Mouse (Mus musculus): Measurements from ENCODE around the gene Cpn2.

DNA sequence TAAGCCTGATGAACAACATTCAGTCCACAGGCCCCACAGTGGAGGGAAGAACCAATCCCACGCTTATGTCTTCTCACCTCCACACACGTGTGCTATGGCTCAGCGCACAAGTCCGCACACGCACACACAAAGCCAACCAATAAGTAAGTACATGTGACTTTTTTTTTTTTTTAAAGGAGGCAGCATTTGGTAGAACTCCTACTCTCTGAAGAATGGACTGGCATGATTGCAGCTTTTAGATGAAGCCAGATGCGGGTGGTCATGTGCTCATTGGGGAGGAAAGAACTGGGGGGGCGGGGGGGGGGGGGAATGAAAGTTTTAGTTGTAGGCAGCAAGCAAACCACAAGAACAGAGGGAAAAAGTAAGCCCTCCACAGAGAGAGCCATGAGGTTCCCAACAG is 59.3 kb downstream of the Cpn2 start:
- no peak for TF ChIP-seq CTCF (IDR thresholded peaks at IDR 0.05; ENCODE audit: borderline replicate concordance, control insufficient read depth, extremely low read depth, insufficient read depth, low read length, poor library complexity)
- no peak for TF ChIP-seq POLR2A (IDR thresholded peaks at IDR 0.05; ENCODE audit: control insufficient read depth, extremely low read depth, insufficient read depth, low read length, poor library complexity)
